Mouse (Mus musculus) cerebellum, adult 2 months (tissue): ENCODE results near the gene Rgl1.

ENCODE experiments used
- CTCF ChIP-seq: fragments of 200-500 bp; IDR thresholded peaks from 2 replicates; pipeline ENCODE4 v1.5.1; 2011; ENCODE audit warnings: low read depth, mild to moderate bottlenecking, control low read depth, low read length, moderate library complexity, borderline replicate concordance; ENCODE audit not compliant: insufficient read depth
- POLR2A ChIP-seq: fragments of 200-500 bp; IDR thresholded peaks from 2 replicates; pipeline ENCODE4 v1.6.1; 2011; ENCODE audit warnings: low read length, control low read depth, borderline replicate concordance; ENCODE audit not compliant: insufficient read depth

DNA sequence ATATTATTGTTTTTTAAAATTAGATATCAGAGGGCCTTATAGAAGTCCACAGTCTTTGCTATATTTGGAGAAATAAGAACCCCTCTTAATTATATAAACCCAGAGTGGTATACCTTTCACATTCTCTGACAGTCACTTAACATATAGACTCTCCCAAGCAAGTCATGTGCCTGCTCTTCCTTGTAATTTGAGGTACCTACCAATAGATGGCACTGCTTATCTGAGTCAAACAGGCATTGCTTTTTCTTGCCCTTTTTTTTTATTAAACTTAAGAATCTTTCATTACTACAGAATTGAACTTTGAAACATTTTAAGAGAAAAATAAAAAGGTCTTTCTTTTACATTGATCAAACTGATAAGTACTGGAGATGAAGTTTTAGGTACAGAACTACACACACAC is 41.9 kb downstream of the Rgl1 start:
- TF ChIP-seq CTCF (no peak), POLR2A (no peak)
